Mouse (Mus musculus): ENCODE data around the gene Wdr46. TPM values are rescaled to one million over a fixed set of nuclear protein-coding genes. Genes with fewer than 3 reads are reported as not detected.

Gene Wdr46
- polyA plus RNA-seq, 1 experiment from 2014 or later: 37.4 TPM

Other genes with a start within 250 kb of the Wdr46 start
- gene March2, start 222.0 kb upstream of the Wdr46 start, polyA plus RNA-seq (2014; fragmentation: Nextera tagmentation; extraction: Ambion mirVana): 30.3 and 30.6 TPM in 2 replicates
- 270 and 277 TPM in 2 replicates for gene Rab11b, start 180.1 kb upstream of the Wdr46 start, polyA plus RNA-seq (2014; fragmentation: Nextera tagmentation; extraction: Ambion mirVana)
- gene Angptl4, start 158.8 kb upstream of the Wdr46 start, polyA plus RNA-seq (2014; fragmentation: Nextera tagmentation; extraction: Ambion mirVana): 37.9 and 43.6 TPM in 2 replicates
- 23.0 and 25.1 TPM in 2 replicates for gene Kank3, start 130.1 kb upstream of the Wdr46 start, polyA plus RNA-seq (2014; fragmentation: Nextera tagmentation; extraction: Ambion mirVana)
- 1,083 and 1,144 TPM in 2 replicates for gene Rps28, start 116.1 kb upstream of the Wdr46 start, polyA plus RNA-seq (2014; fragmentation: Nextera tagmentation; extraction: Ambion mirVana)
- gene Ndufa7, start 116.1 kb upstream of the Wdr46 start, polyA plus RNA-seq (2014; fragmentation: Nextera tagmentation; extraction: Ambion mirVana): 457 and 474 TPM in 2 replicates
- 85.5 and 91.5 TPM in 2 replicates for gene Cd320, start 97.6 kb upstream of the Wdr46 start, polyA plus RNA-seq (2014; fragmentation: Nextera tagmentation; extraction: Ambion mirVana)
- not detected in 2 replicates for gene Gm7029, start 66.8 kb upstream of the Wdr46 start, polyA plus RNA-seq (2014; fragmentation: Nextera tagmentation; extraction: Ambion mirVana)
- gene Kifc1, start 50.0 kb upstream of the Wdr46 start, polyA plus RNA-seq (2014; fragmentation: Nextera tagmentation; extraction: Ambion mirVana): 12.3 and 12.5 TPM in 2 replicates
- 0.19 and 0.48 TPM in 2 replicates for gene Platr17, start 35.5 kb upstream of the Wdr46 start, polyA plus RNA-seq (2014; fragmentation: Nextera tagmentation; extraction: Ambion mirVana)
- 66.8 and 71.3 TPM in 2 replicates for gene Daxx, start 31.2 kb upstream of the Wdr46 start, polyA plus RNA-seq (2014; fragmentation: Nextera tagmentation; extraction: Ambion mirVana)
- gene Tapbp, start 24.8 kb upstream of the Wdr46 start, polyA plus RNA-seq (2014; fragmentation: Nextera tagmentation; extraction: Ambion mirVana): 12.5 and 14.8 TPM in 2 replicates
- 10.1 and 11.8 TPM in 2 replicates for gene Zbtb22, start 24.8 kb upstream of the Wdr46 start, polyA plus RNA-seq (2014; fragmentation: Nextera tagmentation; extraction: Ambion mirVana)
- gene Rgl2, start 11.1 kb upstream of the Wdr46 start, polyA plus RNA-seq (2014; fragmentation: Nextera tagmentation; extraction: Ambion mirVana): 37.3 and 38.7 TPM in 2 replicates
- gene Pfdn6, start 317 bp upstream of the Wdr46 start, polyA plus RNA-seq (2014; fragmentation: Nextera tagmentation; extraction: Ambion mirVana): 208 and 212 TPM in 2 replicates
- gene B3galt4, start 10.8 kb downstream of the Wdr46 start, polyA plus RNA-seq (2014; fragmentation: Nextera tagmentation; extraction: Ambion mirVana): 2.6 and 3.0 TPM in 2 replicates
- 35.6 and 37.1 TPM in 2 replicates for gene Vps52, start 15.2 kb downstream of the Wdr46 start, polyA plus RNA-seq (2014; fragmentation: Nextera tagmentation; extraction: Ambion mirVana)
- gene Rps18, start 15.3 kb downstream of the Wdr46 start, polyA plus RNA-seq (2014; fragmentation: Nextera tagmentation; extraction: Ambion mirVana): 1,618 and 1,641 TPM in 2 replicates
- gene H2-K1, start 59.7 kb downstream of the Wdr46 start, polyA plus RNA-seq (2014; fragmentation: Nextera tagmentation; extraction: Ambion mirVana): 4.2 and 5.3 TPM in 2 replicates
- gene Ring1, start 84.0 kb downstream of the Wdr46 start, polyA plus RNA-seq (2014; fragmentation: Nextera tagmentation; extraction: Ambion mirVana): 3.8 and 5.6 TPM in 2 replicates
- 34.9 and 37.7 TPM in 2 replicates for gene H2-Ke6, start 87.4 kb downstream of the Wdr46 start, polyA plus RNA-seq (2014; fragmentation: Nextera tagmentation; extraction: Ambion mirVana)
- 85.6 and 94.1 TPM in 2 replicates for gene Slc39a7, start 91.0 kb downstream of the Wdr46 start, polyA plus RNA-seq (2014; fragmentation: Nextera tagmentation; extraction: Ambion mirVana)
- 20.5 and 24.0 TPM in 2 replicates for gene Rxrb, start 91.2 kb downstream of the Wdr46 start, polyA plus RNA-seq (2014; fragmentation: Nextera tagmentation; extraction: Ambion mirVana)
- gene Col11a2, start 98.8 kb downstream of the Wdr46 start, polyA plus RNA-seq (2014; fragmentation: Nextera tagmentation; extraction: Ambion mirVana): 2.6 and 5.0 TPM in 2 replicates
- gene H2-Oa, start 151.7 kb downstream of the Wdr46 start, polyA plus RNA-seq (2014; fragmentation: Nextera tagmentation; extraction: Ambion mirVana): 0.55 and 1.2 TPM in 2 replicates
- gene H2-DMa, start 178.9 kb downstream of the Wdr46 start, polyA plus RNA-seq (2014; fragmentation: Nextera tagmentation; extraction: Ambion mirVana): 7.5 and 9.1 TPM in 2 replicates
- 141 and 152 TPM in 2 replicates for gene Brd2, start 182.0 kb downstream of the Wdr46 start, polyA plus RNA-seq (2014; fragmentation: Nextera tagmentation; extraction: Ambion mirVana)
- 0.23 TPM in 1 of 2 replicates, not detected in the other for gene H2-DMb2, start 202.6 kb downstream of the Wdr46 start, polyA plus RNA-seq (2014; fragmentation: Nextera tagmentation; extraction: Ambion mirVana)
- 0.45 and 0.61 TPM in 2 replicates for gene H2-DMb1, start 212.4 kb downstream of the Wdr46 start, polyA plus RNA-seq (2014; fragmentation: Nextera tagmentation; extraction: Ambion mirVana)
- gene Tap1, start 246.9 kb downstream of the Wdr46 start, polyA plus RNA-seq (2014; fragmentation: Nextera tagmentation; extraction: Ambion mirVana): 2.4 and 3.1 TPM in 2 replicates
- 0.45 and 2.2 TPM in 2 replicates for gene Psmb9, start 247.1 kb downstream of the Wdr46 start, polyA plus RNA-seq (2014; fragmentation: Nextera tagmentation; extraction: Ambion mirVana)

Measured in limb, embryonic 11.5 days (tissue).